Mouse (Mus musculus) brain, embryonic 14.5 days (tissue): ENCODE measurements around the gene Shisa9.

ENCODE experiments used
- CTCF ChIP-seq: fragments of 200-500 bp; IDR thresholded peaks from 2 replicates; pipeline ENCODE4 v1.5.1; 2012; ENCODE audit warnings: inconsistent platforms, mild to moderate bottlenecking, moderate library complexity, borderline replicate concordance; ENCODE audit not compliant: insufficient read depth, insufficient read length; ENCODE audit errors: extremely low read depth
- POLR2A ChIP-seq: fragments of 200-500 bp; IDR thresholded peaks from 2 replicates; pipeline ENCODE4 v1.6.1; 2012; ENCODE audit warnings: mild to moderate bottlenecking, inconsistent platforms, borderline replicate concordance; ENCODE audit not compliant: poor library complexity, insufficient read depth, insufficient read length, severe bottlenecking; ENCODE audit errors: extremely low read depth

DNA sequence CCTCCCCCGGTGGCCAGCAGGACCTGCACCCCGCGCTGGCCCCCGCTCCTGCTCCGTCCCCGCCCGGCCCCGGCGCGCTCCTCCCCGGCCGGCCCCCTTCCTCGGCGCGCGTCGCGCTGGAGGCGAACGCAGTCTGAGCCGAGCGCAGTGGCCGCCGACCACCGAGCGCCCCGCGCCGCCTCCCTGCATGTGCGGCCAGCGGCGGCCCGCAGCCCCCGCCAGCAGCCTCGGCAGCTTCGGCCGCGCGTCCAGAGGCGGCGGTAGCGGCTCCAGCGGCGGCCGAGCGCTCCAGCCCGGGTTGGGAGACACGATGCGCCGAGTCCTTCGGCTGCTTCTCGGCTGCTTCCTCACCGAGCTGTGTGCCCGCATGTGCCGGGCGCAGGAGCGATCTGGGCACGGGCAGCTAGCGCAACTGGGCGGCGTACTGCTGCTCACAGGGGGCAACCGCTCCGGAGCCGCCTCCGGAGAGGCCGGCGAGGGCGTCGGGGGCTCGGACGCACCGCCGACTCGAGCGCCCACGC, 418 bp downstream of the Shisa9 start:
- TF ChIP-seq POLR2A: no peak
- TF ChIP-seq CTCF: no peak
